Mouse (Mus musculus): ENCODE data around the gene Furin. TPM values are rescaled to one million over a fixed set of nuclear protein-coding genes. Genes with fewer than 3 reads are reported as not detected.

Furin gene
- polyA plus RNA-seq, 1 experiment, result 25.3 TPM

DNA sequence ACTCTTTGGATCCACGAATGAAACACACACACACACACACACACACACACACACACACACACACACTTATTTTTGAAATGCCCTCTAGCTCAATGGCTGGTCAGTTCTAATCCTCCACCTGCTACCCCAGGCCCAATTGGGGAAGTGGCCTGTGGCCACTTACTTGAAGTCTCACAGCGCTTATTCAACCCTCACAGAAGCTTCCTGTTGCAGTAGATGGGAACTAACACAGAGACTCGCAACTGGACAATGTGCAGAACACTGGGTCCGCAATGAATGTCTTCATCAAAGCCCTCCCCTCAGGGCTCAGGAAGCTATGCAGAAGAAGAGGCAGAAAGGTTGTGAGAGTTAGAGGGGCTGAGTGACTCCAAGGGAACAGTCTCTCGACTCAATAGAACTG lies 22.5 kb upstream of the Furin start:
- no peak for DNase-seq (ENCODE audit: low spot score)

DNA sequence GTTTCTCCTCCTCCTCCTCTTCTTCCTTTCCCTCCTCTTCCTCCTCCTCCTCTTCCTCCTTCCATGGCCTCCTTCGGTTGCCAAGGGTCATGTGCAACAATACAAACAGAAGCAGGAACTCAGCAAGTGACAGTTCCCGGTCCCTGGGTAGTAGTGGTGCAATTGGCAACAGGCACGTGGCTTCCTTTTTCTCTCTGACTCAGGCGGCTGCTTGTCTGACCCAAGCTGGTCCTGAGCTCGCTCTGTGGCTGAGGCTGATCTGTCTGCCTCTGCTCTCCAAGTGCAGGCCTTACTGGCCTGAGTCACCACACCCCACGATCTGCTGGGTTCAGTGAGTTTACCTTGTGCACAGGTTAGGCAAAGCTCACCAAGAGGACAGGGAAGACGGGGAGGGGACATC lies 21.1 kb upstream of the Furin start:
- DNase-seq (ENCODE audit: low spot score), result no peak

DNA sequence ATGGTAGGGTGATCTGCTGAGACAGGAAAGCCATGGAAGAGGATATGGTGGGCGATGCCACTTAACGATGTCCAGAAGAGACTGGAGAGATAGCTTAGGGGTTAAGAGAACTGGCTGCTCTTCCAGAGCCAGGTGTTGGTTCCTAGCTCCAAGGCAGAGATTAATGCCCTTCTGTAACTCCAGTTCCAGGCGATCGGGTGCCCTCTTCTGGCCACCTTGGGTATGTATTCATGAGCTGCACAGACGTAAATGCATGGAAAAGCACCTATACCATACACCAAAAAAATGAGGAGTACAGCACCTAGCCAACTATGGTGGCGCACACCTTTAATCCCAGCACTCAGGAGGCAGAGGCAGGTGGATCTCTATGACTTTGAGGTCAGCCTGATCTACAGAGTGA lies 19.5 kb upstream of the Furin start:
- DNase-seq (ENCODE audit: low spot score), result no peak

DNA sequence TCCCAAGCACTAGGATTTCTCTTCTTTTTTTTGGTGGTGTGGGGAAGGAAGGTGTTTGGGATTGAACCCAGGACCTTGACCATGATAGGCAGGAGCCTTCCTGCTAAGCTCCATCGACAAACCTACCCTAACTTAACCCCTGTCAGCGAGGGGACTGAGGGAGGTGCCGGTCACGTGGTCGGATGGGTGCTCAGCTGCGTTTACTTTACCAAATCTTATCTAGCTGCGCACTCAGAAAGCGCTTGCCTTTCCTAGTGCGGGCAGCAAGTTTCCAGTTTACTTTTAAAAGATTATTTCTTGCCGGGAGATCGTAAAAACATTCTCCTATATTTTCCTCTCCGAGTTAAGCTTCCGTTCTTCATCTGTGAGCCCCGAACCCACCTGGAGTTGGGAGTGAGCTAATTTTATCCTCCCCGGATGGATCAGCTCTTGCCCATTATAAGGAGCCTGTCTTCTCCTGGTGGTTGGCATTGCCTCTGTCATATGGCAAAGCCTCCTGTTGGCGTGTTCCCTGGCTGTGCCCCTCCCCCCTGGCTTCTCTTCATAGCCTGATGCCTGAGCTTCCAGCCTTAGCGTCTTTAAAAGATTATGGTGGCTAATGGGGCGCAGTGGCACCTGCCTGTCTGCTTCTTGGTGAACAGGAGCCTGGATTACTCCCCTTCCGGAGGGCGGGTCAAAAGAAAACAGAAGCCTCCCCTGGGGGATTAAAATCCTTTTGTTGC lies 17.7 kb upstream of the Furin start:
- DNase-seq (ENCODE audit: low spot score), result no peak

DNA sequence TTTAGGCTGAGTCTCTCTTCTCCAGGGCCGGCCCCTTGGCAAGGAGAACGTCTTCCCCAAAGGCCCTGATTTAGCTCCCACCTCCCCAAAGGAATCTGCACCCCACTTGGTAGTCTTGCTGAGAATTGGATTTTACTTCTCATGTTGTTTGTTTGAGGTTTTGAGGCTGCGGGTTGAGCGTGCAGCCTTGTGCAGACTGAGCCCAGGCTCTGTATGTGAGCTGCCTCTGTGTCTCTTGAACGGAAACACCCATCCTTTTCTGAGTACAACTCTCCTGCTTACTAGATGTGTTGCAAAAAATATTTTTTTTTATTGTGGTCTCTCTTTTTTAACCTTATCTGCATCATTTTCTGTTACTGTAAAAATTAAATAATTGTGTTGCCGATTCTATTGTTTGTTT lies 16.3 kb upstream of the Furin start:
- no peak for DNase-seq (ENCODE audit: low spot score)

DNA sequence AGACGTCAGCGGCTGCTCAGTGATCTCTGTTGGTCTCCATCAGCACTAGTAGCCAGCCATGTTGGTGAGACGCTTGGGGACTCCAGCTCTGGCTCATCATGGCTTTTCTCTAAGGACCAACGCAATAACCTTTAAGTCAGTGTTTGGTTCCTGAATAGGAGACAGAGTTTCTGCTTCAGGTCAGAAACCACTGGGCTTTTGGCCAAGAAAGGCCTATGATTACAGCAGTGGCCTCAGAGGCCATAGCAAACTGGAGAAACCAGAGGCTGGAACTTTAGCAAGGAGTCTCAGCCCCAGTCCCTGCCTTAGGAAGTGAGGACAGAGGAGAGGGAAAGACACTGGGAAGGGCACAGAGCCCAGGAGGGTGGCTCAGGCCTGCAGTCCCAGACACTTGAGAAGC lies 15.3 kb upstream of the Furin start:
- DNase-seq (ENCODE audit: low spot score), result no peak

DNA sequence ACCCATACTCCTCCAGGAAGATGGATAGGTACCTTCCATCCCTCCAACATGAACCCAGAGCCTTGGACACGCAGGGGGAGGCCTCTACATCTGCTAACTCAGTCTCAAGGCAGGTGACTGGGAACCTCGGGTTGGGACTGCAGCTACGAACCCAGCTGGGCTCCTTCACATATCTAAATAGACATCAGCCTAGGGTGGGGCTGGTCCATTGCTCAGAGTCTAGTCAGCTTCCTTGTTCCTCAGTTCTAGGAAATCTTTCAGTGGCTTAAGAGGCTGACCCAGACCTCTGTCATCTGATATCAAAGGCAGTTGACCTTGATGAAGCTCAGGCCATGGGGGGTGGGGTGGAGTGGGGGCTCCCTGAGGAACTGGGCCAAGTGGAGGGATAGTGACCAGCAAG lies 14.0 kb upstream of the Furin start:
- no peak for DNase-seq (ENCODE audit: low spot score)

DNA sequence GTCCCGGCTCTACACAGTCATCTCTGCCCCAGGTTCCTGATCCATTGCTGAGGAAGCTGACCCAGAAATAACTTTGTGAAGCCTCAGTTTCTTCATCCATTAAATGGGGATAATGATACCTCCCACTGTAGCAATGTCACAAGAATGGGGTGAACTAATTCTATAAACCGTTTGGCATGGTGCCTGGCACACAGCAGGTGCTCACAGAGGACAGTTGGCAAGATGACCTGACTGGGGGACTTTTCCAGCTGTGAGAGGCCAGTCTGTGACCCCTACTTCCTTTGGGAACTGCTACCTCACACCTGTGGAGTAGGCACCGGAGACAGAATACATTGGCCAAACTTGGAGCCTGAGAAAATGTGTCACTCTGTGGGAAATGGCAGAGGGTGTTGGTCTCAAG lies 12.8 kb upstream of the Furin start:
- no peak for DNase-seq (ENCODE audit: low spot score)

DNA sequence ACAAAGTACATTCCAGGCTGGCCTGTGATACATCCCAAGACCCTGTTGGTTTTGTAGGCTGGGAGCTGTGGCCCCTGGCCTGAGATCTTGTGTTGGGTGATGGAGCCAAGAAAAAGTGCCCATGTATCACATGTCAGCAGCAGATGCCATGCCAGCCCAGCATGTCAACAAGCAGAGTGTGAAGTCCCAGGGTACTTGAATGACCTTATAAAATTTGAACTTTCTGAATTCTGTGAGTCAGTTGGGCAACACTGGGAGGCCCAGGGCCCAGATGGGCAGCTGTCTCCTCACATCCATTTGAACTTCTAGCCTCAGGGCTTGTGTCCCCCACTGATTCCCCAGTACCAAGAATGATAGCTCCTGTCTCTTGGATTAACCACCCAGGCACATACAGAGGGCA lies 12.4 kb upstream of the Furin start:
- DNase-seq (ENCODE audit: low spot score), result no peak

DNA sequence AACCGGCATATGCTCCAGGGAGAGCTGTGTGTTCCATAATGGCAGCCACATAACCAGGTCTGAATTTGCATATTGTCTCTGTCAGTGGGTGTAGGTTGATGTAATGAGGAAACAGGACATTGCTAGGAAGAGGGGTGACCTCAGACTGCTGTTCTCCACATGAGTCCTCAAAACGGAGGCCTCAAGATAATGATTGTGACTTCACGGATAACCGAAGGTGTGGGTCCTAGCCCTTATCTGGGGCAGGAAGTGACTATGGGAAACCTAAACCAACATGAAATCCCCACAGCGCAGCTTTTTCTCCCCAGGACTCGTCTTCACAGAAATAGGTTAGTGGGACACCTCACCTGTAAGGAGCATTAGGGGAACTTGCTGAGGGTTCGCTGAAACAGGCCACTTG lies 11.7 kb upstream of the Furin start:
- DNase-seq (ENCODE audit: low spot score), result no peak

DNA sequence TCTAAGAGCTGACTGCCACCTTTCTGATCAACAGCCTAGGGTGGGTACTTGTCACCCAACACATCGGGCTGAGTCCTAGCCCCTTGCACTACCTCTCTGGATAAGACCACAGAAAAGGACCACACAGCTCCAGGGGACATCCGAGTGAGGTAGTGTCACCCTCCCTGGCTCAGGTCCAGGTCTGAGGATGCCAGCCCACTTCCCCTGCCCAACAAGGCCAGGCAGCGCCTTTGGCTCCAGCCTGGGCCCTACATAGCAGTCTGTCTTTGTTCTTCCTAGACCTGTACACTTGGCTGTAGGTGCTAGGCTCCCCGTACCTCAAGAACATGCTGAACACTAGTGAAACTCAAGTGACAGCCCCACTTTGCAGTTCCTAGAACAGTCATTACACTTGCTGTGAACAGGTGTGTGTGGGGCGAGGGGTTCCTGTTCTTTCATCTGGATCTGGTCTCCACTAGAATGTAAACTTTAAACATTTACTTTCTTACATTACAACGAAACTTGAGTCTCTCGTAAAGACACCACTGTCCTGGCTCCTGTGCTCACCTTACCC lies 9.1 kb upstream of the Furin start:
- DNase-seq (ENCODE audit: low spot score), result no peak

DNA sequence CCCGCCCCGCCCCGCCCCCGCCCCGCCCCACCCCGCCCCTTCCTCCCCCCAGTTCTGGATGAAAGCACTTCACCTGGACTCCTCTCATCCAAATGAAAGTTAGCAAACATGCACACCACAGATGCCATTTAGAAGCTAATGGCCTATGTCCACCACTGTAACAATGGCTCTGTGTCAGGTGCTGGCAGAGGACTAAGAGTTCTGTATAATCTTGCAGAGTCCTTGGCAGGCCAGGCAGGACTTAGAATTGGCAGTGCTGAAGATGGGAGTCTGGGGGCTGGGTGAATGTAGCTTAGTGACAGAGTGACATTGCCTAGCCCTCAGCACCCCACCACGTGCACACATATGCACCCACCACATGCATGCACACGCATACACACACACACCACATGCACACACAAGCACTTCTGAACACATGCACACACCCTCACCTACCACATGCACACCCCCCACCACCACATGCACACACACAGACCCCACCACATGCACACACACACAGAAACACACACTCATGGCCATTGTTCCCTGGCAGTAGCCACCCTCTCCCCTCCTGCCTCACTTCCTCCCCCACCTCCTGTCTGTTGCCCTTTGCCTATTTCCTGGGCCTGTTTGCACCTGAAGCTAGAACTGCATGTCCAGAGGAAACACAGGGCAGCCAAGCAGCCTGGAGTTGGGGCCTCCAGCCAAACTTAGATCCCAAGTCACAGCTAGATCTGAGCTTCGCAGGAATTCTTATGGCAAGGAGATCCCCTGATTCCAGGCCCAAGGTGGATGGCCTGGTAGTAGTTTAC lies 8.5 kb upstream of the Furin start:
- DNase-seq (ENCODE audit: low spot score), result no peak

DNA sequence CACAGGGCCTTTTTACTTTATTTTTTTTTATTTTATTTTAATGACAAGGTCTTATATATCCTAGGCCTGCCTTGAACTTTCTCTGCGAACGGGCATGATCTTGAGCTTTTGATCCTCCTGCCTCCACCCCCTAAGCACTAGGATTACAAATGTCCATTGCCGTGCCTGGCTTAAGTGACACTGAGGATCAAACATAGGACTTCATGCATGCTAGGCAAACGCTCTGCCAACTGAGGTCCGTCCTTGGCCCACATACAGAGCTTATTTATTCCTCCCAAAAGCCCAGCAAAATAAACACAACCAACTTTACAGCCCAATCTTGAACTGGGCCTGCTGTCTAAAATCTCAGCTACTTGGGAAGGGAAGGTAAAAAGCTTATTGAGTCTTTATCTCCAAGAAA lies 7.5 kb upstream of the Furin start:
- DNase-seq (ENCODE audit: low spot score), result no peak

DNA sequence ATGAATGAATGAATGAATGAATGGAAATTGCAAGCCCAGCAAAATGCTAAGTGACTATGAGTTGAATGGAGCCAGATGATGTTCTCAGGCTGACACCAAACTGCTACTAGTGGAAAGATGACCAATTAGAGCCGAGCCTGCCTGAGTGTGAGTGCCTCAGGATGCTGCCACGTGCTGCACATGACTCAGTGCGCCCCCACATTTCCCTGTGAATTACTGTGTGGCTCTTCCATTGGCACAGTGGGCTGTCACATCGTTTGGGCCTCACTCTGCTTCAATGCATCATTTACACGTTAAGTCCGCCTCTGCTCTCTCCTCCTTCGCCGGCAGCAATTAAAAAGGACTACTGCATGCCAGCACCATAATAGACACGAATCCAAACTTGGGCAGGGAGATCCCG lies 7.0 kb upstream of the Furin start:
- DNase-seq (ENCODE audit: low spot score), result no peak

DNA sequence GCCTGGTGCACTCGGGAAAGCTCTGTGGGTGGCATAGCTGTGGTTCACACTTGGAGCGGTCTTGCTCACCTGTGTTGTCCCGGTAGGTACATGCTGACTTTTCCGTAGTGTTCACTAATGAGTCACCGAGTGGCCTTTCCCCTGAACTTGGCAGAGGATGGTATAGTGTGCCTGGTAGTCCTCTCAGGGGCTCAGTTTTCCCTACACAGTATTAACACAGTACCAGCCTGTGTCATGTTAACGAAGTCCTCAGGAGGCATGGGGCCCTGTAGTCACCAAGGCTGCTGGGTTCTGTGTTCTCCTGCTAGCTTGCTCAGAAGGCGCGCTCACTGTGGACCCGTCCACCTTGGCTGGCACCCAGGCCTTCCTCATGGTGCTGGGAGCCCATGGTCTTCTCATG lies 5.1 kb upstream of the Furin start:
- no peak for DNase-seq (ENCODE audit: low spot score)

DNA sequence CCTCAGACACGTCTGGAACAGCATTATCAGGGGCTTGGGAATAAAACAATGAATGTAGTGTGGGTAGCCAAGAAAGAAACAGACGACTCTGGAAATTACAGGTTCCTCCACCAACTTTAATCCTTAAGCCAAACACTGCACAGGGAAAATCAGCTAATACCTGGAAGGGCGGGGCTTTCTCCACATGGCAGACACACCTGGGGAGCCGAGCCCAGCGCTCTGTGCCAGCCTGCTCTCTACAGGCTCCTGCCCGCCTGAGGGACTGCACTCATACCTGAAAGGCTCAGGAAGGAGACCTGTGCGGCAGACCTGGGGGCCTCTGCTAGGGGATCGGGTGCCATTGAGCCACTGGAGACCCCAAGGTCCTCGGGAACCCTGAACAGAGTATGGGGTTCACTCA lies 2.5 kb upstream of the Furin start:
- no peak for DNase-seq (ENCODE audit: low spot score)

DNA sequence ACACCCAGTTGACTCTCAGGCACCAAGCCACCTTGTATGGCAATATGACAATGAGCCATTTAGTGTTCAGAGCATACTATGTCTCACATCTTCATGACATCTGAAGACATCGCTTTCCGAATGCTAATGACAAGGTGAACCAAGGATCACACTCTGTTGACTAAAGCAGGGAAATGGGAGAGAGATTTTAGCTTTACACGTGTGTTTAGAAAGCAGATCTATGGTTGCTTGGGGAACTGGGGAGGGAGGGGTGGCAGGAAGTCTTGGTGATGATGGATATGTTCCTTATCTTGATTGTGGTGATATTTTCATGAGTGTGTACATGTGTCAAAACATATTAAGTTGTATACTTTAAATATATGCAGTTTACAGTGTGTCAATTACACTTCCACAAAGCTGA lies 950 bp upstream of the Furin start:
- DNase-seq (ENCODE audit: low spot score), result no peak

DNA sequence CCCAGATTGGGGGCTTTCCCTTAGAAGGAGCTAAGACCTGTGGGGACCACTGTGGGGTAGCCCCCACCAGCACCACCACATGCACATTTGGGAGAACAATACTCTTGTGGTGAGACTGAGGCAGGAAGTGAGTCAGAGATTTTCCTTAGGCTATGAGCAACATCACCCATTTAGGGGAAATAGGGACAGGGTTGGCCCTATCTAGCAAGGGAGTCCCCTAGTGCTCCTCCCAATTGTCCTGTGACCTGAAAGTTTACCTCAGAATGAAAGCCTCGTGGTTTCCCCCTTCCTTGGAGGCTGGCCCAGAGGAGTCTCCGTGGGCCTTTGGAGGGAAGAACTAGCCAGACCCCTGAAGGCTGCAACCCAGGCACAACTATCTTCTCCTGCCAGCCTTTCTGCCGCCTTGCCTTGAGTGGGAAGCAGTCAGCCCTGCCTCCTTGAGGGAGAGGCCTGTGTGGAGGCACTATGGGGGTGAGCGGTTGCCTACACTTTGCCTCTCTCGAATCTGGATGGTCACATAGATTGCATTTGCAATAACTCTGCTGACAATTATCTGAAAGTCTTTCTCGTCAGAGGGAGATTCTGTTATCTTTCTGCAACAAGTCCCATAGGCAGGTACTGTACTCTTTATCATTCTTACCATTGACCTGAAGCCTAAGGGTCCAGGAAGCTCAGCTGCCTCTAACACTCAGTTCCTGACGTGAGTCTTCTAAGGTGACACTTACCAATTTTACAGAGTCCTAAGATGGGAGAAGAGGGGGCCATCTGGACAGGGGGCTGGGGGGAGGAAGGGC lies 938 bp downstream of the Furin start:
- no peak for DNase-seq (ENCODE audit: low spot score)

DNA sequence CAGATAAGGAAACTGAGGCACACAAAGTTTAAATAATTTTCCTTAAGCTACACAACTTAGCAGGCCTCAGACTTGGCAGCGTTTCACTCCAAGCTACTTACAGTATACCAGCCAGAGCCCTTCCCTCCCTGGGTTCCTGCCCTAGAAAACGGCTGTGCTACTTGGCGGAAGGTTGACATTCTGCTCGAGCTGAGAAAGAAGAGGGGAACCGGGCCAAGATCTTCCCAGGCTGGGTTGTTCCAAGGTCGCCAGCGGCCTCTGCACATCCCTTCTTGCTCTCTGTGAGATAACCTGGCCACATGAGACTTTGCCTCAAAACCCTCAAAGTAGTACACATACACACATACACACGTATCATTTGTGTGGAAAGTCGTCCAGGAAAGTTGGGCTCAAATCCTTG lies 1.7 kb downstream of the Furin start:
- DNase-seq (ENCODE audit: low spot score), result no peak

DNA sequence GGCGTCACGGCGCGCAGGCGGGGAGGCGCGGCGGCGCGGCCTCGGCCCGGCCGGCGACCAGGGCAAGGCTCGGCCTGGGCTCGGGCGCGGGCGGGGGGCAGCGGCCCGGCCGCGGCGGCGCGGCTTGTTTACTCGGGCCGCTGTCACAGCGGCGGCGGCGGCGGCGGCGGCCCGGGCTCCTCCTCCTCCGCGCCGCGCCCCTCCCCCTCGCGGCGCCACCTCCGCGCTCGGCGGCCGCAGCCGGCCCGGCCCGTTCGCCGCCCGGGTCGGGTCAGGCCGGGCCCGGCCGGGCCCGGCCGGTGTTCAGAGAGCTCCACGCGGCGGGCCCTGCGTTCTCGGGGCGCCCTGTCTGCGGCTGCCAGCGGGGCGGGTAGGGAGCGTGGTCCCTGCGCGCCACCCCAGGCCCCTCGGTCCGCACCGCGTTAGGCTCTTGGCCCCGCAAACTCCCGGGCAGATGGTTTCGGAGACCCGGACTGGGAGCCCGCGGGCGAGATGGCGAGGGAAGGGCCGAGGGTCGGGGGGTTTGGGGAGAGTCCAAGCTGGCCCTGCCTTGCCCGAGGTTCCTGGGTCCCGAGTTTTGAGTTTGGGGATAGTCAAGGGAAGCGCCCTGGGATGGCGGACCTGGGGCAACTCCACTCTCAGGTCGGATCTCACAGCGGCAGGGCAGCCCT lies 2.5 kb downstream of the Furin start:
- no peak for DNase-seq (ENCODE audit: low spot score)

DNA sequence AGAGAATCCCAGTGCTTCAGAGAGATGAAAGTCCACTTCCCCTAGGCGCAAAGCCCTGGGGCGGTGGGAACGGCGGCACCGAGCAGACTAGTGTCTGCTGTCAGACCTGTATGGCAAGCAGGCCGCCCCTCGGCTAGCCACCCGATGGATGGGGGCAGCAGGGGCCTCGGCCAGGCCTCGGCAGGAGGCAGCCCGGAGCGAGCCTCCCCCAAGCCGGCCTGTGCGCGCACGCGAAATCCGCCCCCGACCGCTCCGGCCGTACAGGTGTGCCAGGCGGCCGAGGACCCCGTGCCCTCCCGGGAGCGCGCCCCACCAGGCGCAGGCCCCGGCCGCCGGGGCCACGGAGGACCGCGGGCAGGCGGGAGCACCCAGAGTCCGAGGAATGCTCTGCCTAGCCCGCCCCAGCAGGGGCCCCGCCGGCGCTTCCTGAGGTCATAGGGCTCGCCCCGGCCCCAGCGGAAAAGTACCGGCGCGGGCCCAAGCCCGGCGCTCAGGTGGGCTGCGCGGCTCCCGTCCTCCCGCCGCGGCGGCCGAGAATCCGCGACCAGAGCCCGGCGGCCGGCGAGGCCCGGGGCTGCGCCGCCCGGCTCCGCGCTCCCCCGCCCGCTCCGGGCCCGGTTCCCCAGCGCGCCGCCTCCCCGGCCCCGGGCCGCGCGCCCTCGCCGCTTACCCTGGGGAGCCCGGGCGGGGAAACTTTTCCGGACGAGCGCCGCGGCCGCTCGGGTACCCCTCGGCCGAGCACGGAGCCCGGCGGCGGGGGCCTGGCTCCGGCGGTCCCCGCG lies 3.2 kb downstream of the Furin start:
- DNase-seq (ENCODE audit: low spot score), result peak; percentile 73

Measured in urinary bladder, adult 2 months (tissue).